In genomic region chr6:53654361-53654824, GRCm38 (mm10) we compare ENCODE assay signal across 12 mouse cellular contexts.
DNase-seq lines count a peak whose midpoint lies in the region; ATAC-seq and TF ChIP-seq lines count a peak whose summit lies in the region.
"Had no signal": no experiment of that assay in that cellular context is flagged by ENCODE, and none has a peak within 500 bp of the region (broad histone marks: within the 10 kb centered on the region; RNA-seq: fewer than 3 reads in every experiment).

No protein-coding gene starts in this region.

- TF ChIP-seq CTCF in layer of hippocampus, adult 2 months (conservative IDR thresholded peaks at IDR 0.05): no peak

- H3K9me3 ChIP-seq in kidney, embryonic 15.5 days (replicated peaks): no peaks in the 10 kb centered on the region
- no peaks in the 10 kb centered on the region for H3K9me3 ChIP-seq in embryonic facial prominence, embryonic 14.5 days (ENCODE audit: control insufficient read depth, low read length)
- no peaks in the 10 kb centered on the region for H3K9me3 ChIP-seq in limb, embryonic 12.5 days
- H3K9me3 ChIP-seq: embryonic facial prominence, embryonic 13.5 days had no signal

- peak; percentile 33 for DNase-seq in embryo, embryonic 10 days (ENCODE audit: low spot score)
- no peak for DNase-seq in embryo, embryonic 9.5 days (ENCODE audit: extremely low spot score)
- DNase-seq in kidney, adult 18-20 months: no peak
- DNase-seq in embryonic facial prominence, embryonic 14.5 days (ENCODE audit: low spot score): peak; percentile 73
- no peak for DNase-seq in layer of hippocampus, adult 2 months (ENCODE audit: low spot score in 2 of 2)
- DNase-seq in urinary bladder, postnatal 10 days (ENCODE audit: low spot score): no peak
- DNase-seq: layer of hippocampus, adult 9-11 months; liver, postnatal 0 days had no signal

- peak; percentile 67; the same call in 1 of the 2 replicates for ATAC-seq in kidney, embryonic 15.5 days (replicated peaks; ENCODE audit: low FRiP score)
- ATAC-seq in embryonic facial prominence, embryonic 14.5 days (ENCODE audit: low read depth): peak; percentile 44; the same call in 1 of the 2 replicates
- ATAC-seq in limb, embryonic 12.5 days (ENCODE audit: insufficient number of reproducible peaks, insufficient read depth, low FRiP score, low TSS enrichment, low read depth): peak; percentile 76; the same call in 1 of the 2 replicates
- ATAC-seq: liver, postnatal 0 days; Patski had no signal

- 21% methylated on average over 12 of the region's 12 CpGs for WGBS in kidney, embryonic 15.5 days
- 49% methylated on average over 12 of the region's 12 CpGs for whole genome bisulfite sequencing in embryonic facial prominence, embryonic 14.5 days
- 18% methylated on average over 12 of the region's 12 CpGs for WGBS in limb, embryonic 12.5 days

- peaks cover 34% of the 10 kb centered on the region for H3K4me1 ChIP-seq in kidney, embryonic 15.5 days
- H3K4me1 ChIP-seq in embryonic facial prominence, embryonic 14.5 days (ENCODE audit: control insufficient read depth, insufficient read depth, low read length): peaks cover 23% of the 10 kb centered on the region
- peaks cover 52% of the 10 kb centered on the region for H3K4me1 ChIP-seq in limb, embryonic 12.5 days (replicated peaks)

- peaks cover 14% of the 10 kb centered on the region; the same call in 1 of the 2 replicates for H3K27me3 ChIP-seq in kidney, embryonic 15.5 days
- H3K27me3 ChIP-seq in embryonic facial prominence, embryonic 14.5 days (replicated peaks; ENCODE audit: control insufficient read depth, insufficient read depth, low read length): no peaks in the 10 kb centered on the region
- 0 out of 2 replicates have a peak, but pooled peaks cover 3% of the 10 kb centered on the region for H3K27me3 ChIP-seq in limb, embryonic 12.5 days
- H3K27me3 ChIP-seq: embryonic facial prominence, embryonic 13.5 days; Patski had no signal

- no peak overlapping the region for H3K4me3 ChIP-seq in kidney, embryonic 15.5 days (replicated peaks)
- H3K4me3 ChIP-seq in embryonic facial prominence, embryonic 14.5 days (ENCODE audit: low read depth, low read length): no peak overlapping the region
- H3K4me3 ChIP-seq in limb, embryonic 12.5 days (replicated peaks): no peak overlapping the region
- H3K4me3 ChIP-seq in layer of hippocampus, adult 2 months: no peak overlapping the region
- H3K4me3 ChIP-seq: embryonic facial prominence, embryonic 13.5 days had no signal

- no peak overlapping the region for H3K9ac ChIP-seq in kidney, embryonic 15.5 days
- H3K9ac ChIP-seq in embryonic facial prominence, embryonic 14.5 days (ENCODE audit: low read depth, low read length): no peak overlapping the region
- H3K9ac ChIP-seq in limb, embryonic 12.5 days (replicated peaks): no peak overlapping the region
- H3K9ac ChIP-seq: embryonic facial prominence, embryonic 13.5 days; liver, postnatal 0 days had no signal

- H3K4me2 ChIP-seq in kidney, embryonic 15.5 days: peak overlapping the region; percentile 1; the same call in 1 of the 2 replicates
- no peak overlapping the region for H3K4me2 ChIP-seq in embryonic facial prominence, embryonic 14.5 days (ENCODE audit: low read depth, low read length)
- no peak overlapping the region; the same call in 1 of the 2 replicates for H3K4me2 ChIP-seq in limb, embryonic 12.5 days
- H3K4me2 ChIP-seq: embryonic facial prominence, embryonic 13.5 days had no signal

- no peaks in the 10 kb centered on the region for H3K36me3 ChIP-seq in kidney, embryonic 15.5 days
- no peaks in the 10 kb centered on the region for H3K36me3 ChIP-seq in embryonic facial prominence, embryonic 14.5 days (ENCODE audit: control insufficient read depth, insufficient read depth, low read length)
- no peaks in the 10 kb centered on the region for H3K36me3 ChIP-seq in limb, embryonic 12.5 days
- H3K36me3 ChIP-seq: embryonic facial prominence, embryonic 13.5 days had no signal

- no peak overlapping the region for H3K27ac ChIP-seq in kidney, embryonic 15.5 days
- peak overlapping the region; percentile 18; the same call in 1 of the 2 replicates for H3K27ac ChIP-seq in embryonic facial prominence, embryonic 14.5 days (replicated peaks; ENCODE audit: low read depth, low read length)
- H3K27ac ChIP-seq in limb, embryonic 12.5 days: peak overlapping the region; percentile 80
- H3K27ac ChIP-seq in layer of hippocampus, adult 2 months: no peak overlapping the region
- H3K27ac ChIP-seq: embryonic facial prominence, embryonic 13.5 days had no signal

Comparison
In these comparisons a context has a peak if more than half of its experiments do, and no peak if none do; other contexts are left out.
1. DNase-seq: peak in embryo, embryonic 10 days (single experiment) and embryonic facial prominence, embryonic 14.5 days (single experiment); none in embryo, embryonic 9.5 days (single experiment), kidney, adult 18-20 months (single experiment), layer of hippocampus, adult 2 months (0 of 2) and urinary bladder, postnatal 10 days (single experiment).
2. H3K27ac ChIP-seq: peak in embryonic facial prominence, embryonic 14.5 days (single experiment) and limb, embryonic 12.5 days (single experiment); none in kidney, embryonic 15.5 days (single experiment) and layer of hippocampus, adult 2 months (single experiment).
3. Peak in every context shown above with its lines, with median percentiles within 50 percentile points of each other: ATAC-seq.